Mouse (Mus musculus) embryo, embryonic 11 days (tissue): ENCODE measurements around the gene Gab1.
A peak's percentile ranks its signal among the peaks of the same experiment; 100 is the strongest.

Experiments used
- DNase-seq: peaks from one replicate; pipeline ENCODE4 v3.0.0-alpha.2; 2015

Gab1 gene

GRCm38 (mm10) chr8:80842514-80842913 lies 37.8 kb downstream of the Gab1 start:
- no peak for DNase-seq

DNA sequence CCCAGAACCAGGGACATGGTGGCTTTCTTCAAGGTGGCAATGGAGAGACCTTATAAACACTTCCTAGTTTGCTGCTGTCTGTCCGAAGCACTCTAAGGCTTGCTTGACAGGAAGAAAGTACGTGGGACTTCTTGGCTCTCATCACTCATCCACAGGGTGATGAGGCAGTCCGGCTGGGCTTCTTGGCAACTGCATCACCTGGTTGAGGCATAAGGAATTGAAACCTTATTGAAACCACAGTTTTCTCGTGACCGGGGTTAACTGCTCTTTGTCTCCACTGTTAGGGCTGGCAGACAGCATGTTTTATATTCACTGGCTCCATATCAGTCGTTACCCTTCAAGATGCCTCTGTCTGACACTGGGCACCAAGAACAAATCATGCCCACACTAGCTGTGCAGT lies 40.2 kb downstream of the Gab1 start:
- no peak for DNase-seq

DNA sequence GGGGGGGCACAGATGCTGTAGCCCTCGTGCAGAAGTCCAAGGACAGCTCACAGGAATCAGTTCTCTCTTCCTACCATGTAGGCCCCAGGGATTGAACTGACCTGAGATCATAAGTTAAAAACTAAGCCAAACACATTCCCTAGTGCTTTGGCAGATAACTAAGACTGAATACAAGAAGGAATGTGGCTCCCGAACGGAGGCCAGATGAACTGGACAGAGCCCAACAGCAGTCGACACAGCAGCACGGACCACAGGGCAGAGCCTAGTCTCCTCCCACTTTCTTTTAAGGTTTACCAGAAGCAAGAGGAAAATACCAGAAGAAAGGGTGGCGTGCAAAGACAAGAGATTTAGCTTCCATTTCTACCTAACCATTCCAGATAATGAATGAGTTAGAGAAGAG lies 42.1 kb downstream of the Gab1 start:
- no peak for DNase-seq

DNA sequence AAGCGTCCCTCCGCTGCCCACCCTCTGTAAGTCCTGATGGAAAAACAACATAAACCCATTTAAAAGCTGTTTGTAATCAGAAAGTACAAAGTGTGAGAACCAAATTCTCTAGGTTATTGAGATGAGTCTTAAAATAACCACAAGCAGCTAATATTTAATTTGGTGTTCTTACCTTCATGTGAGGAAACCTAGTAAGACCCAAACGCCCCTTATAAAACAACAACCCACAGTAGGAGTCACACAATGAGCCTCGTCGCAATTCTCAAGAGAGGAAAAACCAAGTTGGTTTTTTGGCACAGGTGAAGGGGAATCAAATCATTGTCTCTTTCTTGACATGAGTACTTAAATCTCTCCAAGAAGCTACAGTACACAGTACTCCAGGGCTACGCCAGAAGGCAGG lies 44.9 kb downstream of the Gab1 start:
- no peak for DNase-seq

DNA sequence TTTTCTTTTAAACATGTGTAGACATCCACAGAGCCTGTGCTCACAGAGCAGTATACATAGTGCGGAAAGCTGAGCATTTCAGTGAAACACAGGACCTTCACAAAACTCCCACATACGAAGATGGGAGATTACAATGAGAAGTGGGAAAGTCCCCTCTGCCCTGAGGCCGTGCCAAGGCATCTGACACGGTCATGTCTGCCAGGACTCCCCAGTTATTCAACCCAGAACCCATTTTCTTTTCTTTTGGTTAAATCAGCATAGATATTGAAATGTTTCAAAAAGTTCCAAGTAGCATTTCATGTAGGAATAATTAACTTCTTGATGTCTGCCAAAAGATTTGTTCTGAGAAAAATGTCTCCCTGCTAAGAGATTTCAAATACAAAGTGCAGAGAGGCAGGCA lies 45.9 kb downstream of the Gab1 start:
- no peak for DNase-seq

GRCm38 (mm10) chr8:80832534-80832933 lies 47.8 kb downstream of the Gab1 start:
- no peak for DNase-seq

- DNase-seq = no peak
Measured at GRCm38 (mm10) chr8:80831876-80832524, 48.3 kb downstream of the Gab1 start.

- no peak for DNase-seq
Measured at GRCm38 (mm10) chr8:80830724-80831566, 49.4 kb downstream of the Gab1 start.

DNA sequence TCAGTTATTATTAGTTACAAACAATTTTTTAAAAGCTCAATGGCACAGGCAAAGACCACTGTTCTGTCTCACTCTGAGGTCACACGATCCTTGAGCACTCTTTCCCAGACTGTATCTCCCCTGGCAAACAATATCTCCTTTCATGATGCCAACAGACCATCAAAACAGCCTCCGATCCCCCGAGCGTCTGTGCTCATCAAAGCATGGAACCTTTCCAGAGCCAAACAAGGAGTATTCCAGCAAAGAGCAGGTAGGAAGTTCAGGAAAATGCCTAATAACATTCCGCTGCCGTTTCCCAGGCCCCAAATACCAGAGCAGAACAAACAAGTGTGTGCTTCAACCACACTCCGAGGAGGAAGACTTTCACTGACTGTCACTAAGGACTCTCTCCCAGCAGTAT lies 50.2 kb downstream of the Gab1 start:
- DNase-seq = no peak

GRCm38 (mm10) chr8:80826996-80827395 lies 53.3 kb downstream of the Gab1 start:
- DNase-seq = no peak

DNA sequence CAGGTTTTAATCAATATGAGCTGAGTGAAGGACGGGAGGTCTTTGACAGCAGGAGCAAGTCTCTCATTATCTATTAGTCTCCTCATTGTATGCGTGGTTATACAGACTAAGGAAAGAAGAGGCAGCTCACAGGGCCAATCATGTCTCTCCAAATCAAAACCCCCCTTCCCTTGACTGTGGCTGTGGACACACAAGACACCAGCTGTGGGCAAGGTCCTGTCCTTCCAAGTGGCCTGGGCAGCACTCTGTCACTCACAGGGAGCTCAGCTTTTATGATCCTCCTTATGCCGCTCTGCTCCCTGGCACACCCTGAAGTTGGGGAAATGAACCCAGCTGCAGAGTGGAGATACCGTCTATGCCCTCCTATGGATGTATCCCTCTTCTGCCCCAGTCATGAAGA lies 55.2 kb downstream of the Gab1 start:
- no peak for DNase-seq

GRCm38 (mm10) chr8:80824426-80824825 lies 55.9 kb downstream of the Gab1 start:
- DNase-seq = no peak

DNA sequence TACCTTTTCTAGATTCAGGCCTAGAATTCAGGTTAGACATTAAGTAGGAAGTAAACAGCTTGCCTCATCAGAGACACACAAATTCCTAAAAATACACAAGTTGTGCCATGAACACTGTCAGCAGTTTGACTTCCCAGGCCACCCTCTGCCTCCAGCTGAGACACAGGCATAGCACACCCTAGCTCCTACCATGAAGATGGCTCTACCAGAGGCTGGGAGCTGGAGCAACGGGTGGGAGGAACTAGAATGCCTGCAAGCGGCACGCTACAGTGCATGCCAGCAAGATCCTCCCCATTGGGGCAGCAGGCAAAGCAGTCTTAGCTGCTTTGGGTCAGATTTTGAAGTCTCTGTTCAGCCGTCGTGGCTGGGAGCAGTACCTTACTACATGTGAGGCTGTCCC lies 57.1 kb downstream of the Gab1 start:
- no peak for DNase-seq

DNA sequence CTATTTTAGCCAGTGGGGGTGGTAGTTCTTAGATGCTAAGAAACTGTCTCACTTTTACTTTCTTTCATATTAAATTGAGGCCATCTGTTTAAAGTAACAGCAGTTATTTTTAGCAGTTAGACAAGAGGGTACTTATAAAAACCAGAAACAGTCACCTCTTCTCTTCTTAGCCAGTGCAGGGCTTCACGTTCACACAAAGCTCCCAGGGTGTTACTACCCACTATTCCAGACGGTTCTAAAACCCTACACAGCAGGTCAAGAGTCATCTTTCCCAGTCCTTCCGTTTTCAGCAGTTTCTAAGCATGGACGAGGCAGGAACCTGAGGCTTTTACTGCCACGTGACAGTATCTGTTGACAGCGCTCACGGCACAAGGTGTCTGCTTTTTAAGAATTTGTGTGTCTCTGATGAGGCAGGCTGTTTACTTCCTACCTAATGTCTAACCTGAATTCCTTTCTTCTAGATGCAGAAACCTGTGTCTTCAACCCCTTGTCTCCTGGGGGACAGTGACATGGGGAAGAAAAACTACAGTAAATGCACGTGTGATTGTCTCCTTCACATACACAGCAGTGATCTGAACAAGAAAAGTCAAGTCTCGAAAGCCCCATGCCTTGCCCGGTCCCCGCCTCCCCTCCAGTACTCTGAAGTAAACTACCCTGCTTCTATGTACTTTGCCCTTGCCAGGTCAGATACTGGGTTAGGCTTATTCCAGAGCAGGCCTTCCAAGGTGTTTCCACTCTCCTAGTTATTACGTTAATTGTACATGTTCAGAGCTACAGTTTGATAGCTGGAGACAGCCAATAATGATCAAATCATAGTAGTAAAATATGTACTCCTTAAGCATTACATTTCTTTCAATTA lies 58.7 kb downstream of the Gab1 start:
- no peak for DNase-seq

DNA sequence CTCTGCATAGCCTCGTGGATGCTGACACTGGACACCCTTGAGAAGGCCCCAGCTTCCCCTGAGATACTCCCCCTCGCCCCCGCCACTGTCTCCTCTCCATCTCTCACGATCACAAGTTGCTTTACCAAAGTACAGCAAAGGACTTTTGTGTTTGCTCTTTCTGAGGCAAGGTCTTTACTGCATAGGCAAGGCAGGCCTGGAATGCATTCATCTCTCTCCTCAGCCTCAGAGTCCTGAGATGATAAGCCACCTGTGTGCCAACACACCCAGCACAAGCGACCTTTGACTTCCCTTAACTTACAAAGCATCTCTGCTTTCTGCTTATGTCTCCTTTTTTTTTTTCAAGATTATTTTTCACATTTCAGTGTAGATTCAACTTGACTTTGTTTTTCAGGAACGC lies 61.3 kb downstream of the Gab1 start:
- no peak for DNase-seq

DNA sequence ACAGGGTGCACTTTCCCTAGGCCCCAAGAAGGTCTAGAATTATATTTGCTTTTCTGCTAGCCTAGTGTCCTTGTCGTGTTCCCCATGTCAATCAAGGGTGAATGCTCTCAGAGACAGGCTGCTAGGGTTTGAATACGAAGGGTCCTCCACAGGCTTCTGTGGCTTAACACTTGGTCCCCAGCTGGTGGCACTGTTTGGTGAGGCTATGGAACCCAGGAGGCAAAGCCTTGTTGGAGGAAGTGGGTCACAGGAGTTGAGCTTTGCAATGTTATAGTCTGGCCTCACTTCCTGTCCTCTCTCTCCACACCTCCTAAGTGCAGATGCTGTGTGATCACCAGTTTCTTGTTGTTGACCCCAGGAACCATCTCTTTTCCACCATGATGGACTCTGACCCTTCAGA lies 63.3 kb downstream of the Gab1 start:
- DNase-seq = no peak

DNA sequence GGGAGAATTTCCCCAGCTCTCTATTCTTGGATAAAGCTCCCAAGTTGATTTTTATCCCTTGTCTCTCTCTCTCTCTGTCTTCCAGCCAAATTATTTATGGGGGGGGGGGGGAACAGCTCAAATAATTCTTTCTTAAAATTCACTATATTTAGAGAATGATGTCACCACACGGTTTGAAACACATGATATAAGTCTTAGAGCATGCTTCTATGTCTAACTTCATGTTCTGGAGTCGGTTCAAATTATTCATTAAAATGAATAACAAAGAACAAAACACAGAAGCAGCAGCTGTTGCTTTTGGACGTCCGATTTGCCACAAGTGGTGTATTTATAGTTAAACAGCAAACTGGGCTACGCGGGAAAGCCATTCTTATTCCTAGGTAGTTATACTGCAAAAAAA lies 65.1 kb downstream of the Gab1 start:
- DNase-seq = no peak

- peak; percentile 42 for DNase-seq
Measured at GRCm38 (mm10) chr8:80814087-80814791, 66.1 kb downstream of the Gab1 start.

- DNase-seq = peak; percentile 42
Measured at GRCm38 (mm10) chr8:80813439-80813838, 66.9 kb downstream of the Gab1 start.

DNA sequence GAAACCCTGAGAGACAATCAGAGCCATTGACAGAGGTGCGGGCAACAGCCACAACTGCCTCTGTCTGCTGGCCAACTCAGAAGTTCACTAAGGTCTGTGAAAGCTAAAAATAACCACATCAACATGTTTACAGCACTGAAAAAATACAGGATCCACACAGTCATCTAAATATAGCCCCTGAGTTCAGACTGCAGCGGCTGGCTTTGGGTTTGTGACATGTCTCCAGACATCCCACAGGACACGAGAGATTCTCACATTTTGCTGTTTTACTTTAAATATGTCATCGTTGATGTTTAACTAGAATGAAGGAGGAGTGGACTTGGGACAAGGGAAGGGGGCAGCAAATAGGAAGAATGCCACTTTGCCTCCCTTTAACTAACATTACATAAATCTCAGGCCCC lies 68.7 kb downstream of the Gab1 start:
- no peak for DNase-seq

DNA sequence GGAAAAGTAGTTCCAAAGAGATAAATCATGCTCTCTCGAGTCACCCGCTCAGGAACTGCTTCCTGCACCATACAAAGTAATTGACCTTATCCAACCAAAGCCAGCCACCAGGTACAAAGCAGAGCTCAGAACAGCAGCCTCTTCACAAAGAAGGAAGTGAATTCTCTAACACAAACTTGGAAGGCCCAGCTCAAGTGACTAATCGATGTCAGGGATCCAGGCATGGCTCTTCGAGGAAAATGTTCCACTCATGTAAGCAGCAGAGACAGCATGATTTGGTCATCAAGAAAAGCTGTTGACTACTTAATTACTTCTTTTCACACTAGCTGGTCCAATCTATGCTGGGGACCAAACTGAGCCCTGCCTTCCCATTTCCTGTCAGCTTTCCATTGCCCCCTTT lies 69.4 kb downstream of the Gab1 start:
- DNase-seq = no peak

- DNase-seq = no peak
Measured at GRCm38 (mm10) chr8:80810442-80810841, 69.9 kb downstream of the Gab1 start.
